Mouse (Mus musculus): Measurements from ENCODE around the gene Wnt7b.

The Wnt7b gene

DNA sequence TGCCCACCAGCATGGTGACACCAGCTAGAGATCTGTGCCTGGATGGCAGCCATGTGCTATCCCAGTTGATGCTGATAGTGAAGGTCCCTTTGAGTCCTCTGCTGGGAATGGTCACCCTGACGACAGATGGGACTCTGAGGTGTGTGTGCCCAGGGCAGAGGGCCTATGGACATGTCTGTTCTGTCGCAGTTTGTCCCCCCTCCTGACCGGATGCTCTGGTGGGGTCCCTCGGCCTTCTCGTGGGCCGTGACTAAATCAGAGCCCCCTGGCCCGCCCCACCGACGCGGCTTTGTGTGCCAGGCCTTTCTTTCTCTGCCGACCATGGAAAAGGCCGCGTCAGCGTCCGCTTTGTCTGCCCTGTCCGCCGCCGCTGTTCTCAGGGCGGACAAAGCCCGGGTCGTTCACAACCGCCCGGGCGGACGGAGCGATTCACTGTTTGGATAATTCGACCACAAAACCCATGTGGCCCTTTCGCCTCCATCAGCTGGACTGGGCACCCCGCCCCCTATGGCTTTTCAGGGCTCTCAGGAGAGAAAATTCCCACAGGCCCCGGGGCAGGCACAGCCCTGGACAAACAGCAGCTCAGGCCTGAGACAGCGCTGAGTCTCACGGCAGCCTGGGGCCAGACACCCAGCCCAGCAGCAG, 74.8 kb downstream of the Wnt7b start:
- no peak for DNase-seq (ENCODE audit: low read depth, low spot score)

DNA sequence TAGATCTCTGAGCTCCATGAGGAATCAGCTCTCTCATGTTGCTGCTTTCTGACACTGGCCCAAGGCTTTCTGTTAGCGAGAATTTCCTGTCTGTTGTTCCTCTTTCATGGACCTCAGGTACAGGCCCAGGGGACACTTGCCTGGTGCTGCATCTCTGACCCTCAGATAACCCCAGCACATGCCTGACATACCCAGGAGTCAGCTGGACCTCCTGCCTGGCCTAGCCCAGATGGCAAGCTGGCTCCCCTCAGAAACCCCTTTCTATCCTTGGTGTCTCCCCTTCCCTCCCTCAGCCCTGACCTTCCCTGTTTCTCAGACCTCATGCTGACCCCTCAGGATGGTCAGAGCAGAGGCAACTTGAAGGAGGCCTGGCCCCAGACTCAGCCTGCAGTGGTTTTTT, 75.6 kb downstream of the Wnt7b start:
- DNase-seq (ENCODE audit: low read depth, low spot score): no peak

DNA sequence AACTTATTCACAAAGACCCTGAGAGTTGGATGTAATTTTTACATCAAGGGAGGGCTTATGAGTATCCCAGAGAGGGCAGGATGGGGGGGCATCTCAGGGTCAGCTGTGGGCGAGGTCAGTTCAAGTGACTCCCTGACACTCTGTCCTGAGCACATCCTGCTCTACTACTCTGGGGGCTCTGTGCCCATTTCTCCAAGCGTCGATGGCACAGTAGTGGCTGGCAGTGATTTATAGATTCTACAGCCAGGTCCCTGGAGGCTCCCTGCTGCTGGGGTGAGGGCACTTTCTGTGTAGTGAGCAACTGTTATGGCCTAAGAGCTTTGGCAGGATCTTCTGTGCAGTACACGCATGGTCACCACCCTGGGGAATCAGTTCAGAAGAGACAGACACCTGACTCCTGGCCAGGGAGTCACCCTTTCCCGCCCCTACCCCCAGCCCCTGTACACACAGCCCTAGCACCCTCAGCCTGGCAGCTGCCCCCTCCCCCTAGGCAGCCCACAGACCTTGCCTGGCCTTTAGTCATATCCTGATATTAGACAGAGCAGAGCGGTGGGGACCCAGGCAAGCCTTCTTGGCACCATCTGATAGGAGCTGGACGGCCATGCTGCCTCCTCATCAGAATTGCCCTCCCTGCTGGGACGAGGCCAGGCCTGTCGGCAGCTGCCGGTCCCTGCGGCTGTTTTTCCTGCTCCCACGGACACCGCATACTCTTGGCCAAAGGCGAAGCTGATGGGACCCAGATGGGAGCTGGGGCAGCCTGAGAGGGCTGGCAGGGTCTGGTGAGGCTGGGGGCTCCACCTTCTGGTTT, 77.0 kb downstream of the Wnt7b start:
- no peak for DNase-seq (ENCODE audit: low read depth, low spot score)

DNA sequence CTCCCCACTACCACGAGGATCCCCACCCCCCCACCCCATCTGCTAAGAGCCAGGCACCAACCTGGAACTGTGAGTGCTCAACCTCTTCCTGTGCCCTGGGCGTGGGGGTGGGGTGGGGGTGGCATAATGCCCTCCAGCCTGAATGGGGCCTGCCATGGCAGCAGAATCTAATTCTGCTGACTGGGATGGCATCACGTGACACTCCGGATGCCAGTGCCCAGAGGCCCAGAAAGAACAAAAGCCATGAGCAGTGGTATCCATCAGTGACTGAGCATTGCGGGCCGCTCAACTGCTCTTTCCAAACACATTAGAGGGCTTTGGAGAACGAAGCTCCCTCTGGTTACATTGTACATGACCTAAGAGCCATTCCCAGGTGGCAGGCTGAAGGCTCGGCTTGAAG, 79.1 kb downstream of the Wnt7b start, which contains the start of gene 7530416G11Rik:
TSS of gene 7530416G11Rik (minus strand) at position 101 of the 400 bp plus-strand sequence.
- DNase-seq (ENCODE audit: low read depth, low spot score): no peak

DNA sequence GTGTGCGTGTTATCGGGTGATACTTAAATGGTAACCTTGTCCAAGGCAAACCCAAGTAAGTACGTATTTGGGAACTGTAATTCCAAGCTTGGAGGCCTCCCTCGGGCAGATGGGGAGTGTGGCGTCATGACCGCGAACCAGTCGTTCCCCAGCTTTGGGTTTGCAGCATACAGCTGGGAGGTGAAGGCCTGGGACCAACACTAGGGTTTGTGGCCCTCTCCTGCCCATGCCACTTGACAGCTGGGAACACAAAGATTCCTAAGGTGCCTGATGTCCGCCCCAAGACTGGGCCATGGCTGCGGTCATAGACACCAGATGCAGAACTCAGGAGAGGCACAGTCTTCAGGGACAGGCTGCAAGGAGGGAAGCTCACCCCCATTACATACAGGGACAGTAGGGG, 82.0 kb downstream of the Wnt7b start:
- no peak for DNase-seq (ENCODE audit: low read depth, low spot score)

DNA sequence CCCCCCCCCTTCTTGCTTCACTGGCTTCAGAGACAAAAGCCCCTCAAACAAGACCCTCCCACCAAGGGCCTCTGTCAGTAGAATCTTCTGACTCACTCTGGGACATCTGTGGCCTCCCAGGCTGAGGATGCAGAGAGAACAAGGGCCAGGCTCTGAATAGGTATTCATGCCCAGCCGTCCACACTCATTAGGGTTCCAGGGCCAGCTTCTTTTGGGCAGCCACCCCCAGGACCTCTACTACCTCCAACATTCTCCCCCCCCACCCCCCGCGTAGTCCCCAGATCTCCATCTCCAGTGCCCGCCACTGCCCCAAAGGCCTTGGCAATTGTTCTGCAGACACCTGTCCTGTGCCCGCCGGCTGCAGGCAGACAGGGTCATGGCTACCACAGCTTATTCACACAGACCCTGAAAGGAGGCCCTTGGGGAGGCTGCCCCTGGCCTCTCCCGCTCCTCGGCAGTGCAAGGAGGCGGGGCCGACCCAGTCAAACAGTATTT, 84.2 kb downstream of the Wnt7b start:
- no peak for DNase-seq (ENCODE audit: low read depth, low spot score)

DNA sequence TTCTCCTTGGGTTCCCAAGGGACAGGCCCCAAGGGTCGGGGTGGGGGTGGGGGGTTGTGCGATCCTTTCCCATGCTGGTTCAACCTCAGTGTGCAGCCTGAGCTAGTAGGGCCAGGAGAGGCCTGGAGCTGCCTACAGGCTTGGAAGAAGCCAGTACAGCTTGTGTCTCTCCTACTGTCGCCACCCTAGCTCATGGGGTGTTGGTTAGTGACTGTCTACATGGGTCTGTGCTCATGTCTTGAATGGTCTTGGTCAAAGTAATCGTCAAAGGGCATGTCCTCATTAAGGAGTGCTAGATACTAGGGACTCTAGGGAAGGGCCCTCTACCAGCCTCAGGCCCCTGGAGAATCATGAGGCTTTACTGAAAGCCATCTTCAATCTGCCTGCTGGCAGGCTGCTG, 84.7 kb downstream of the Wnt7b start:
- no peak for DNase-seq (ENCODE audit: low read depth, low spot score)

DNA sequence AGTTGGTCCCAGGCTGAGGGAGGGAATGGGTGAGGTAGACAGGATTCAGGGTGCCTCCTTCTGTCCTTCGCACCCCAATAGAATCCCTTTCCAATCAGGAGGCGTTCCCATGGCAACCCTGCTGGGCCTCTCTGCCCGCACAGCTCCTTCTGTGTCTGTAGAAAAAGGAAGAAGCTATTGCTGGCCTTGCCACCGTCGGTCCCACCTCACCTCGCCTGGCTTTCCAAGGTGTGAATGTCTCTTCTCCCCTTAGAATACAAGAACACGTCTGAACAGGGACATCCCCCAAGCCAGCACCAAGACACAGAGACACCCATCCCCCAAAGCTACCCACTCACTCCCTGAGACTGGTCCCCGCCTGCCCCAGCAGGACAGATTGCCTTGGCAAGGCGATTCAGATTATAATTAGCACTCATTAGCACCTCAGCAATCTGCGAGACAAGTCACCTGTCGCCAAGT, 88.1 kb downstream of the Wnt7b start:
- peak; percentile 22 for DNase-seq (ENCODE audit: low read depth, low spot score)

DNA sequence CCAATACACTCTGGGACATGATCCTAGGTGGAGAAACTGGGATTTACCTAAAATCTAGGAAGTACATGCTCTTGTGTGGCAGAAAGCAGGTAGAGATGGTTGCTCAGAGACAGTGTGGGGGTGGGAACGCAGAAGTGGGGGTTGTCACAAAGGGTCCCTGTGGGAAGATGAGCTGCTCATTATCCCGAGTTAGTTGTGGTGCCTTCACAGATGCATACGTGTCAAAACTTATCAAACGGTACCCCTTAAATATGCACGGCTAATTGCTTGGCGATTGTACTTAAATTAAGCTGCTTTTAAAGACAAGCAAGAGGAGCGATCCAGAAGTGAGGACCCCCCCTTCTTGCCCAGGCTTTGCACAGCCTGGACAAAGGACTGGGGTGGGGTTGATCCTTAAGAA, 92.5 kb downstream of the Wnt7b start:
- no peak for DNase-seq (ENCODE audit: low read depth, low spot score)

DNA sequence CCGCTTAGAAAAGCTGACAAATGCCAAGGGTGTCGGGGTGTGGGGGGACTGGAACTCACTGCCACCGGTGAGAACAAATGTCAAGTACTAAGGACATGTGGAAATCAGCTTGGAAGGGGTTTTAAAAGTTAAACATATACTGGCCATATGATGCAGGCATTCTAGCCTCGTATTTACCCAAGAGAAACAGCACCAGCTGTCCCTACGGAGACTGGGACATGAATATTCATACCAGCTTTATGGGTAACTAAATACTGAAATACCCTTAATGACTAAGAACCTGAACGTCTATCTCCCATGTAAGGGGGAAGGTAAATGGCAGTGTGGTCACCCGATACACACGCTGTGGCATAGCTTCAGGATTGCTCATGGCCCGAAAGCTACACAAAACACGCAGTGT, 93.4 kb downstream of the Wnt7b start:
- DNase-seq (ENCODE audit: low read depth, low spot score): no peak

All from R1 (cell line).